Mouse (Mus musculus) thymus, postnatal 0 days (tissue): Measurements from ENCODE around the gene Efna3. TPM values are rescaled to one million over a fixed set of nuclear protein-coding genes. Genes with fewer than 3 reads are reported as not detected.
A peak's percentile ranks its signal among the peaks of the same experiment; 100 is the strongest.

Experiments used
- DNase-seq: peaks from one replicate; pipeline ENCODE4 v3.0.0-alpha.2; 2015; ENCODE audit warnings: low spot score
- polyA plus RNA-seq: library from polyadenylated mRNA; unstranded; fragments of >200 nt; fragmentation: Nextera tagmentation; extraction: Ambion mirVana; gene quantifications from 2 replicates; pipeline ENCODE4 v1.2.1, GENCODE M21; 2015

The Efna3 gene
- polyA plus RNA-seq, 1 experiment from 2014 or later = 1.0 TPM

GRCm38 (mm10) chr3:89339416-89339815 lies 16.7 kb upstream of the Efna3 start:
- peak; percentile 67 for DNase-seq

- DNase-seq = peak; percentile 78
Observed at GRCm38 (mm10) chr3:89337721-89338578, 15.2 kb upstream of the Efna3 start, which contains the start of gene Efna4. Gene Efna4 (minus strand): TSS chr3:89338028.

GRCm38 (mm10) chr3:89337062-89337720 lies 14.4 kb upstream of the Efna3 start:
- DNase-seq = no peak

- no peak for DNase-seq
Observed at GRCm38 (mm10) chr3:89336529-89336928, 13.8 kb upstream of the Efna3 start.

- no peak for DNase-seq
Observed at GRCm38 (mm10) chr3:89333053-89333452, 10.3 kb upstream of the Efna3 start.

- no peak for DNase-seq
Observed at GRCm38 (mm10) chr3:89332476-89332875, 9.7 kb upstream of the Efna3 start.

- DNase-seq = no peak
Observed at GRCm38 (mm10) chr3:89332013-89332412, 9.2 kb upstream of the Efna3 start.

GRCm38 (mm10) chr3:89331561-89331960 lies 8.8 kb upstream of the Efna3 start:
- no peak for DNase-seq

- no peak for DNase-seq
Observed at GRCm38 (mm10) chr3:89330948-89331347, 8.2 kb upstream of the Efna3 start.

- DNase-seq = no peak
Observed at GRCm38 (mm10) chr3:89330346-89330745, 7.6 kb upstream of the Efna3 start.

GRCm38 (mm10) chr3:89328623-89329022 lies 5.9 kb upstream of the Efna3 start:
- no peak for DNase-seq

GRCm38 (mm10) chr3:89327371-89327870 lies 4.7 kb upstream of the Efna3 start:
- DNase-seq = no peak

- no peak for DNase-seq
Observed at GRCm38 (mm10) chr3:89325882-89326281, 3.1 kb upstream of the Efna3 start.

- no peak for DNase-seq
Observed at GRCm38 (mm10) chr3:89322131-89322500, 649 bp downstream of the Efna3 start.

GRCm38 (mm10) chr3:89321183-89322130 lies 1.3 kb downstream of the Efna3 start:
- peak; percentile 7 for DNase-seq

- peak; percentile 16 for DNase-seq
Observed at GRCm38 (mm10) chr3:89320581-89321182, 2.1 kb downstream of the Efna3 start.

GRCm38 (mm10) chr3:89319591-89320350 lies 3.0 kb downstream of the Efna3 start:
- DNase-seq = peak; percentile 21

GRCm38 (mm10) chr3:89318971-89319590 lies 3.7 kb downstream of the Efna3 start:
- no peak for DNase-seq

- no peak for DNase-seq
Observed at GRCm38 (mm10) chr3:89318316-89318715, 4.4 kb downstream of the Efna3 start.

GRCm38 (mm10) chr3:89317246-89317645 lies 5.5 kb downstream of the Efna3 start:
- DNase-seq = no peak
